Mouse (Mus musculus) kidney, postnatal 0 days (tissue): ENCODE results near the gene Atf6. TPM values are rescaled to one million over a fixed set of nuclear protein-coding genes. Genes with fewer than 3 reads are reported as not detected.

Source experiments
- ATAC-seq: fragments of 200-750 bp; cut with Nextera tagmentation; replicated peaks from 2 replicates; pipeline ENCODE4 v1.8.0; 2017; ENCODE audit warnings: low read depth, moderate number of reproducible peaks, moderate TSS enrichment, moderate library complexity; ENCODE audit not compliant: low FRiP score
- DNase-seq: peaks from one replicate; pipeline ENCODE4 v3.0.0-alpha.2; 2016; ENCODE audit warnings: low spot score
- H3K27ac ChIP-seq: fragments of 300-500 bp; sonication (generic); 2 replicates; pipeline ENCODE4 v1.5.1; 2014; ENCODE audit warnings: mild to moderate bottlenecking
- H3K27me3 ChIP-seq: fragments of 300-500 bp; sonication (generic); 2 replicates; pipeline ENCODE4 v1.6.1; 2014; ENCODE audit warnings: low read length, mixed read lengths; ENCODE audit not compliant: insufficient read depth
- H3K36me3 ChIP-seq: fragments of 300-500 bp; sonication (generic); 2 replicates; pipeline ENCODE4 v1.6.1; 2014; ENCODE audit warnings: low read length, mixed read lengths; ENCODE audit not compliant: insufficient read depth
- H3K4me1 ChIP-seq: fragments of 300-500 bp; sonication (generic); replicated peaks from 2 replicates; pipeline ENCODE4 v1.6.1; 2014; ENCODE audit warnings: antibody characterized with exemption, low read length, mixed read lengths; ENCODE audit not compliant: insufficient read depth
- H3K4me2 ChIP-seq: fragments of 300-500 bp; sonication (generic); 2 replicates; pipeline ENCODE4 v1.6.1; 2014; ENCODE audit warnings: mild to moderate bottlenecking, low read length, moderate library complexity, mixed read lengths
- H3K4me3 ChIP-seq: fragments of 300-500 bp; sonication (generic); replicated peaks from 2 replicates; pipeline ENCODE4 v1.5.1; 2014; ENCODE audit warnings: low read depth, low read length
- H3K9ac ChIP-seq: fragments of 300-500 bp; sonication (generic); 2 replicates; pipeline ENCODE4 v1.6.1; 2014; ENCODE audit warnings: low read depth, low read length
- H3K9me3 ChIP-seq: fragments of 300-500 bp; sonication (generic); replicated peaks from 2 replicates; pipeline ENCODE4 v1.6.1; 2016; ENCODE audit warnings: low read length, inconsistent platforms, mixed read lengths
- CTCF ChIP-seq: IDR thresholded peaks from 2 replicates; pipeline ENCODE4 v1.5.1; 2016; ENCODE audit warnings: antibody characterized with exemption, low read depth, mild to moderate bottlenecking, moderate library complexity
- WGBS: fragments of 180-500 bp; shearing (Covaris S2); extraction: QIAGEN DNeasy Blood & Tissue Kit; methylation state at CpG from one replicate; pipeline ENCODE4 v1.1.7; 2014; 5-methylcytosine and 5-hydroxymethylcytosine counted together
- polyA plus RNA-seq: library from polyadenylated mRNA; unstranded; fragments of >200 nt; fragmentation: Nextera tagmentation; extraction: Ambion mirVana; gene quantifications from 2 replicates; pipeline ENCODE4 v1.2.1, GENCODE M21; 2015

Atf6 gene
- polyA plus RNA-seq, 1 experiment from 2014 or later = 8.6 TPM

- DNase-seq (no peak), ATAC-seq (no peak)
- WGBS = 24% methylated on average over 11 of the region's 11 CpGs
- Histone ChIP-seq H3K4me2 (peak overlapping the region; percentile 78), H3K27ac (no peak overlapping the region), H3K4me1 (peaks cover 11% of the 10 kb centered on the region; the same call in 1 of the 2 replicates), H3K27me3 (peaks cover 19% of the 10 kb centered on the region), H3K36me3 (no peaks in the 10 kb centered on the region), H3K9ac (0 out of 2 replicates have a peak overlapping the region, but pooled peaks have one; percentile 20), H3K4me3 (peak overlapping the region; percentile 28), H3K9me3 (no peaks in the 10 kb centered on the region)
- TF ChIP-seq CTCF = no peak
Measured at GRCm38 (mm10) chr1:170907111-170907455, 39.5 kb upstream of the Atf6 start.

- Histone ChIP-seq H3K4me2 (no peak overlapping the region), H3K4me1 (peaks cover 11% of the 10 kb centered on the region; the same call in 1 of the 2 replicates), H3K9ac (no peak overlapping the region), H3K27ac (no peak overlapping the region), H3K27me3 (peaks cover 15% of the 10 kb centered on the region), H3K4me3 (no peak overlapping the region), H3K9me3 (no peaks in the 10 kb centered on the region), H3K36me3 (no peaks in the 10 kb centered on the region)
- no peak for TF ChIP-seq CTCF
- DNase-seq (no peak), ATAC-seq (no peak)
- 45% methylated on average over 5 of the region's 5 CpGs for WGBS
Measured at GRCm38 (mm10) chr1:170903485-170903884, 35.9 kb upstream of the Atf6 start.

- no peak overlapping the region for H3K4me2 ChIP-seq
- no peaks in the 10 kb centered on the region for H3K4me1 ChIP-seq
- H3K9me3 ChIP-seq = no peaks in the 10 kb centered on the region
- H3K27me3 ChIP-seq = no peaks in the 10 kb centered on the region
- no peak overlapping the region for H3K4me3 ChIP-seq
- ATAC-seq (peak; percentile 29; the same call in 1 of the 2 replicates), DNase-seq (peak; percentile 90)
- H3K9ac ChIP-seq = no peak overlapping the region
- 31% methylated on average over 10 of the region's 10 CpGs for WGBS
- no peaks in the 10 kb centered on the region for H3K36me3 ChIP-seq
- H3K27ac ChIP-seq = no peak overlapping the region
- peak; percentile 93 for TF ChIP-seq CTCF
Measured at GRCm38 (mm10) chr1:170901536-170902238, 34.1 kb upstream of the Atf6 start.

GRCm38 (mm10) chr1:170900799-170901467 lies 33.4 kb upstream of the Atf6 start:
- H3K4me3 ChIP-seq = no peak overlapping the region
- peak; percentile 77 for TF ChIP-seq CTCF
- no peak overlapping the region for H3K27ac ChIP-seq
- H3K9me3 ChIP-seq = no peaks in the 10 kb centered on the region
- ATAC-seq (no peak), DNase-seq (peak; percentile 88)
- H3K4me1 ChIP-seq = no peaks in the 10 kb centered on the region
- 0 out of 2 replicates have a peak overlapping the region, but pooled peaks have one; percentile 3 for H3K4me2 ChIP-seq
- no peaks in the 10 kb centered on the region for H3K36me3 ChIP-seq
- WGBS = 41% methylated on average over 10 of the region's 10 CpGs
- no peaks in the 10 kb centered on the region for H3K27me3 ChIP-seq
- no peak overlapping the region for H3K9ac ChIP-seq

- ATAC-seq (no peak), DNase-seq (no peak)
- Histone ChIP-seq H3K4me2 (no peak overlapping the region), H3K9ac (no peak overlapping the region), H3K27me3 (no peaks in the 10 kb centered on the region), H3K4me1 (no peaks in the 10 kb centered on the region), H3K27ac (no peak overlapping the region), H3K9me3 (no peaks in the 10 kb centered on the region), H3K36me3 (no peaks in the 10 kb centered on the region), H3K4me3 (no peak overlapping the region)
- TF ChIP-seq CTCF = no peak
- WGBS = 66% methylated on average over 16 of the region's 16 CpGs
Measured at GRCm38 (mm10) chr1:170898413-170899075, 31.0 kb upstream of the Atf6 start.

- no peak for DNase-seq
- Histone ChIP-seq H3K4me3 (no peak overlapping the region), H3K27ac (no peak overlapping the region), H3K9ac (no peak overlapping the region), H3K27me3 (no peaks in the 10 kb centered on the region), H3K4me1 (no peaks in the 10 kb centered on the region), H3K36me3 (no peaks in the 10 kb centered on the region), H3K4me2 (no peak overlapping the region), H3K9me3 (no peaks in the 10 kb centered on the region)
- no peak for TF ChIP-seq CTCF
- ATAC-seq = no peak
- 80% methylated on average over 5 of the region's 5 CpGs for WGBS
Measured at GRCm38 (mm10) chr1:170896651-170897281, 29.2 kb upstream of the Atf6 start.
